16 mouse cellular contexts compared by ENCODE assay signal in genomic region chr12:77004893-77005292, GRCm38 (mm10). TPM values are rescaled to one million over a fixed set of nuclear protein-coding genes. Genes with fewer than 3 reads are reported as not detected.
DNase-seq lines count a peak whose midpoint lies in the region; ATAC-seq and TF ChIP-seq lines count a peak whose summit lies in the region.
"Had no signal": no experiment of that assay in that cellular context is flagged by ENCODE, and none has a peak within 500 bp of the region (broad histone marks: within the 10 kb centered on the region; RNA-seq: fewer than 3 reads in every experiment).

No protein-coding gene starts in this region.

- H3K27me3 ChIP-seq in intestine, embryonic 14.5 days (replicated peaks; ENCODE audit: control insufficient read depth, insufficient read depth, low read length) = no peaks in the 10 kb centered on the region
- no peaks in the 10 kb centered on the region; the same call in 1 of the 2 replicates for H3K27me3 ChIP-seq in intestine, embryonic 16.5 days (replicated peaks; ENCODE audit: control insufficient read depth, insufficient read depth, low read length)
- H3K27me3 ChIP-seq in limb, embryonic 12.5 days = peaks cover 12% of the 10 kb centered on the region; the same call in 1 of the 2 replicates
- no peaks in the 10 kb centered on the region for H3K27me3 ChIP-seq in kidney, adult 2 months (replicated peaks; ENCODE audit: control insufficient read depth, insufficient read depth, low read length)

- peak overlapping the region; percentile 1; the same call in 1 of the 2 replicates for H3K4me2 ChIP-seq in intestine, embryonic 14.5 days (ENCODE audit: low read length)
- no peak overlapping the region for H3K4me2 ChIP-seq in intestine, embryonic 16.5 days (ENCODE audit: low read depth, low read length)
- H3K4me2 ChIP-seq in limb, embryonic 12.5 days = peak overlapping the region; percentile 27; the same call in 1 of the 2 replicates

- no peaks in the 10 kb centered on the region; the same call in 1 of the 2 replicates for H3K4me1 ChIP-seq in intestine, embryonic 14.5 days (replicated peaks; ENCODE audit: control insufficient read depth, insufficient read depth, low read length)
- no peaks in the 10 kb centered on the region for H3K4me1 ChIP-seq in intestine, embryonic 16.5 days (ENCODE audit: control insufficient read depth, insufficient read depth, low read length)
- peaks cover 18% of the 10 kb centered on the region for H3K4me1 ChIP-seq in limb, embryonic 12.5 days (replicated peaks)
- H3K4me1 ChIP-seq in kidney, adult 2 months (ENCODE audit: control insufficient read depth, insufficient read depth, low read length) = no peaks in the 10 kb centered on the region

- ATAC-seq in intestine, embryonic 14.5 days (replicated peaks; ENCODE audit: low FRiP score, low TSS enrichment, low read depth) = no peak
- ATAC-seq in intestine, embryonic 16.5 days = no peak
- no peak for ATAC-seq in limb, embryonic 12.5 days (ENCODE audit: insufficient number of reproducible peaks, insufficient read depth, low FRiP score, low TSS enrichment, low read depth)
- ATAC-seq: activated CD4-positive, CD25-positive, alpha-beta regulatory T cell, adult 4 months; liver, postnatal 0 days had no signal

- no peaks in the 10 kb centered on the region for H3K9me3 ChIP-seq in intestine, embryonic 14.5 days (ENCODE audit: control insufficient read depth, low read length)
- H3K9me3 ChIP-seq in intestine, embryonic 16.5 days (ENCODE audit: control insufficient read depth, low read length) = no peaks in the 10 kb centered on the region
- H3K9me3 ChIP-seq in limb, embryonic 12.5 days = no peaks in the 10 kb centered on the region

- H3K9ac ChIP-seq in intestine, embryonic 14.5 days (ENCODE audit: low read length) = no peak overlapping the region
- no peak overlapping the region for H3K9ac ChIP-seq in intestine, embryonic 16.5 days (ENCODE audit: low read depth, low read length)
- H3K9ac ChIP-seq in limb, embryonic 12.5 days (replicated peaks) = no peak overlapping the region
- H3K9ac ChIP-seq: liver, postnatal 0 days had no signal

- no peak overlapping the region for H3K4me3 ChIP-seq in intestine, embryonic 14.5 days (ENCODE audit: low read depth, low read length)
- no peak overlapping the region for H3K4me3 ChIP-seq in intestine, embryonic 16.5 days (ENCODE audit: low read length)
- 0 out of 2 replicates have a peak overlapping the region, but pooled peaks have one; percentile 6 for H3K4me3 ChIP-seq in limb, embryonic 12.5 days (replicated peaks)
- H3K4me3 ChIP-seq in kidney, adult 2 months (ENCODE audit: insufficient read depth, low read depth, low read length) = no peak overlapping the region
- H3K4me3 ChIP-seq: erythroblast, embryonic 14.5 days; heart, adult 2 months had no signal

- 33% methylated on average over 10 of the region's 10 CpGs for WGBS in intestine, embryonic 14.5 days
- WGBS in intestine, embryonic 16.5 days = 41% methylated on average over 10 of the region's 10 CpGs
- 14% methylated on average over 10 of the region's 10 CpGs for WGBS in limb, embryonic 12.5 days
- WGBS in kidney, adult 2 months = 58% methylated on average over 10 of the region's 10 CpGs

- TF ChIP-seq CTCF in kidney, adult 2 months (conservative IDR thresholded peaks at IDR 0.05; ENCODE audit: insufficient read depth, insufficient read length, low read depth, low read length) = no peak

- TF ChIP-seq POLR2A in kidney, adult 2 months (IDR thresholded peaks at IDR 0.05; ENCODE audit: low read depth, low read length) = no peak

- H3K27ac ChIP-seq in intestine, embryonic 14.5 days (ENCODE audit: low read depth) = no peak overlapping the region
- no peak overlapping the region for H3K27ac ChIP-seq in intestine, embryonic 16.5 days (ENCODE audit: low read length)
- H3K27ac ChIP-seq in limb, embryonic 12.5 days = no peak overlapping the region
- no peak overlapping the region for H3K27ac ChIP-seq in kidney, adult 2 months (ENCODE audit: insufficient read depth, low read depth, low read length)
- H3K27ac ChIP-seq: heart, adult 2 months had no signal

- H3K36me3 ChIP-seq in intestine, embryonic 14.5 days (ENCODE audit: control insufficient read depth, insufficient read depth, low read length) = no peaks in the 10 kb centered on the region
- no peaks in the 10 kb centered on the region for H3K36me3 ChIP-seq in intestine, embryonic 16.5 days (ENCODE audit: control insufficient read depth, insufficient read depth, low read length)
- no peaks in the 10 kb centered on the region for H3K36me3 ChIP-seq in limb, embryonic 12.5 days
- no peaks in the 10 kb centered on the region for H3K36me3 ChIP-seq in kidney, adult 2 months (ENCODE audit: control insufficient read depth, insufficient read depth, low read length)

- DNase-seq in intestine, embryonic 14.5 days (ENCODE audit: low spot score) = no peak
- DNase-seq in MN1 (ENCODE audit: low spot score) = peak; percentile 64
- DNase-seq in brain, adult 2 months (ENCODE audit: low read depth, low spot score) = peak; percentile 72
- no peak for DNase-seq in gastrocnemius, adult 8-10 months (ENCODE audit: low spot score in 2 of 2)
- DNase-seq in kidney, adult 2 months = no peak
- DNase-seq: cerebellum, adult 11-12 months; embryo, embryonic 11 days; heart, adult 2 months; heart, postnatal 14 days; kidney, adult 18-20 months; liver, postnatal 0 days; thymus, postnatal 14 days had no signal

RNA-seq across cellular contexts. Expression of gene Max, which starts 42.9 kb away (rescaled TPM):
- 27.5 and 33.4 TPM in 2 replicates for polyA plus RNA-seq in intestine, embryonic 14.5 days (2014; fragmentation: Nextera tagmentation; extraction: Ambion mirVana)
- 14.2 and 15.0 TPM in 2 replicates for polyA plus RNA-seq in intestine, embryonic 16.5 days (2015; fragmentation: Nextera tagmentation; extraction: Ambion mirVana)
- polyA plus RNA-seq in limb, embryonic 12.5 days (2016; fragmentation: Nextera tagmentation; extraction: Ambion mirVana) = 14.0 and 15.2 TPM in 2 replicates
- total RNA-seq in gastrocnemius, adult 8-10 months (2022) = 10 to 100 TPM; 27.0 to 40.6 (median 31.6) TPM
- polyA plus RNA-seq in kidney, adult 2 months (2012; rRNA removed) = 33.8 and 42.7 TPM in 2 replicates

Comparison
In these comparisons a context has a peak if more than half of its experiments do, and no peak if none do; other contexts are left out.
1. DNase-seq: peak in MN1 (single experiment) and brain, adult 2 months (single experiment); none in intestine, embryonic 14.5 days (single experiment), gastrocnemius, adult 8-10 months (0 of 2) and kidney, adult 2 months (single experiment).